8 mouse cellular contexts compared by ENCODE assay signal in genomic region chr15:99771601-99772276, GRCm38 (mm10). TPM values are rescaled to one million over a fixed set of nuclear protein-coding genes. Genes with fewer than 3 reads are reported as not detected.
A peak's percentile ranks its signal among the peaks of the same experiment; 100 is the strongest.
DNase-seq lines count a peak whose midpoint lies in the region; ATAC-seq and TF ChIP-seq lines count a peak whose summit lies in the region.

No protein-coding gene starts in this region.

- peak overlapping the region; percentile 76 for H3K4me2 ChIP-seq in heart, embryonic 12.5 days
- peak overlapping the region; percentile 74 for H3K4me2 ChIP-seq in midbrain, embryonic 12.5 days (replicated peaks)

- peaks cover 34% of the 10 kb centered on the region for H3K4me1 ChIP-seq in G1E (ENCODE audit: insufficient read depth, low read depth, low read length)
- H3K4me1 ChIP-seq in heart, embryonic 12.5 days (replicated peaks), result peaks cover 24% of the 10 kb centered on the region
- peaks cover 15% of the 10 kb centered on the region for H3K4me1 ChIP-seq in midbrain, embryonic 12.5 days

- WGBS in heart, embryonic 12.5 days, result under 1% methylated on average over 57 of the region's 59 CpGs
- WGBS in midbrain, embryonic 12.5 days, result under 1% methylated on average over 59 of the region's 59 CpGs

- H3K4me3 ChIP-seq in G1E (ENCODE audit: low read depth, low read length), result peak overlapping the region; percentile 76
- peak overlapping the region; percentile 77 for H3K4me3 ChIP-seq in heart, embryonic 12.5 days
- peak overlapping the region; percentile 82 for H3K4me3 ChIP-seq in midbrain, embryonic 12.5 days

- H3K27me3 ChIP-seq in G1E (ENCODE audit: insufficient read depth, low read length), result peaks cover 15% of the 10 kb centered on the region
- no peaks in the 10 kb centered on the region for H3K27me3 ChIP-seq in heart, embryonic 12.5 days (replicated peaks)
- H3K27me3 ChIP-seq in midbrain, embryonic 12.5 days, result no peaks in the 10 kb centered on the region

- intact Hi-C loops in left cerebral cortex, postnatal 4 days (cut with DNase I), result loop anchor here (10.0 kb wide), 2 partner anchors 47 to 177 kb away; partner anchors contain the start of genes Aqp5 and Cox14

- H3K36me3 ChIP-seq in G1E (replicated peaks), result no peaks in the 10 kb centered on the region
- 0 out of 2 replicates have a peak, but pooled peaks cover under 1% of the 10 kb centered on the region for H3K36me3 ChIP-seq in heart, embryonic 12.5 days
- no peaks in the 10 kb centered on the region for H3K36me3 ChIP-seq in midbrain, embryonic 12.5 days

- no peak for ATAC-seq in G1E (ENCODE audit: extremely low read depth, insufficient number of reproducible peaks, low FRiP score, poor library complexity, severe bottlenecking)
- ATAC-seq in common myeloid progenitor, adult 5-6 weeks (replicated peaks; ENCODE audit: low read depth, poor library complexity, severe bottlenecking), result peak; percentile 16; the same call in 1 of the 2 replicates
- ATAC-seq in heart, embryonic 12.5 days (ENCODE audit: insufficient number of reproducible peaks, low FRiP score), result peak; percentile 61
- ATAC-seq in midbrain, embryonic 12.5 days (ENCODE audit: low FRiP score, low read depth), result peak; percentile 84

- peak; percentile 22 to 50 for DNase-seq in left cerebral cortex, adult 8-10 months (ENCODE audit: low spot score in 2 of 2)
- DNase-seq in left cerebral cortex, postnatal 4 days, result no peak
- no peak for DNase-seq in G1E (ENCODE audit: low spot score)
- peak; percentile 50 to 56 for DNase-seq in layer of hippocampus, postnatal 36 days
- DNase-seq in ovary, adult 18-20 months (ENCODE audit: low spot score), result no peak

- no peaks in the 10 kb centered on the region for H3K9me3 ChIP-seq in G1E (replicated peaks)
- H3K9me3 ChIP-seq in heart, embryonic 12.5 days (replicated peaks), result no peaks in the 10 kb centered on the region
- no peaks in the 10 kb centered on the region for H3K9me3 ChIP-seq in midbrain, embryonic 12.5 days

- peak overlapping the region; percentile 72 for H3K27ac ChIP-seq in heart, embryonic 12.5 days (ENCODE audit: poor library complexity, severe bottlenecking)
- H3K27ac ChIP-seq in midbrain, embryonic 12.5 days (replicated peaks), result peak overlapping the region; percentile 92

- TF ChIP-seq CTCF in G1E (IDR thresholded peaks at IDR 0.05; ENCODE audit: low read depth, low read length), result no peak

- H3K9ac ChIP-seq in heart, embryonic 12.5 days, result peak overlapping the region; percentile 85
- H3K9ac ChIP-seq in midbrain, embryonic 12.5 days (replicated peaks), result peak overlapping the region; percentile 92

RNA-seq across cellular contexts. Expression of gene Cers5, which starts 0.9 kb away (rescaled TPM):
- total RNA-seq in left cerebral cortex, adult 8-10 months (2022), result 10 to 100 TPM; 31.1 to 37.2 (median 33.9) TPM
- total RNA-seq in left cerebral cortex, postnatal 4 days (2021), result 10 to 100 TPM; 58.0 to 62.3 TPM
- 0.45 and 0.68 TPM in 2 replicates for total RNA-seq in G1E (2014; fragmentation: Nextera tagmentation)
- 4.9 and 6.1 TPM in 2 replicates for total RNA-seq in G1E (2017)
- polyA plus RNA-seq in G1E (2012), result 0.69 and 0.77 TPM in 2 replicates
- 24.0 and 33.2 TPM in 2 replicates for total RNA-seq in common myeloid progenitor, adult 5-6 weeks (2017)
- 53.9 and 55.4 TPM in 2 replicates for polyA plus RNA-seq in heart, embryonic 12.5 days (2016; fragmentation: Nextera tagmentation; extraction: Ambion mirVana)
- 10 to 100 TPM; 29.6 to 30.2 TPM for total RNA-seq in layer of hippocampus, postnatal 36 days (2021)
- 57.4 and 59.6 TPM in 2 replicates for polyA plus RNA-seq in midbrain, embryonic 12.5 days (2016; fragmentation: Nextera tagmentation; extraction: Ambion mirVana)

RNA-seq across cellular contexts. Expression of gene Cox14, which starts 46.3 kb away (rescaled TPM):
- total RNA-seq in left cerebral cortex, adult 8-10 months (2022), result 100 to 1,000 TPM; 113 to 131 (median 118) TPM
- 10 to 100 TPM; 68.0 to 73.4 TPM for total RNA-seq in left cerebral cortex, postnatal 4 days (2021)
- total RNA-seq in G1E (2014; fragmentation: Nextera tagmentation), result 40.8 and 46.1 TPM in 2 replicates
- total RNA-seq in G1E (2017), result 44.1 and 48.8 TPM in 2 replicates
- polyA plus RNA-seq in G1E (2012), result 108 and 115 TPM in 2 replicates
- total RNA-seq in common myeloid progenitor, adult 5-6 weeks (2017), result 31.2 and 49.0 TPM in 2 replicates
- polyA plus RNA-seq in heart, embryonic 12.5 days (2016; fragmentation: Nextera tagmentation; extraction: Ambion mirVana), result 168 and 170 TPM in 2 replicates
- 100 to 1,000 TPM; 122 to 134 TPM for total RNA-seq in layer of hippocampus, postnatal 36 days (2021)
- polyA plus RNA-seq in midbrain, embryonic 12.5 days (2016; fragmentation: Nextera tagmentation; extraction: Ambion mirVana), result 156 and 164 TPM in 2 replicates

RNA-seq across cellular contexts. Expression of gene Gpd1, which starts 54.4 kb away (rescaled TPM):
- 10 to 100 TPM; 72.7 to 86.4 (median 80.4) TPM for total RNA-seq in left cerebral cortex, adult 8-10 months (2022)
- total RNA-seq in left cerebral cortex, postnatal 4 days (2021), result 1 to 10 TPM; 6.7 to 6.8 TPM
- not detected in 2 replicates for total RNA-seq in G1E (2014; fragmentation: Nextera tagmentation)
- 0.06 TPM in 1 of 2 replicates, not detected in the other for total RNA-seq in G1E (2017)
- polyA plus RNA-seq in G1E (2012), result not detected in 2 replicates
- total RNA-seq in common myeloid progenitor, adult 5-6 weeks (2017), result 0.46 and 0.82 TPM in 2 replicates
- polyA plus RNA-seq in heart, embryonic 12.5 days (2016; fragmentation: Nextera tagmentation; extraction: Ambion mirVana), result 0.77 and 1.1 TPM in 2 replicates
- 100 to 1,000 TPM; 135 to 146 TPM for total RNA-seq in layer of hippocampus, postnatal 36 days (2021)
- 0.75 and 0.96 TPM in 2 replicates for polyA plus RNA-seq in midbrain, embryonic 12.5 days (2016; fragmentation: Nextera tagmentation; extraction: Ambion mirVana)

Comparison
In these comparisons a context has a peak if more than half of its experiments do, and no peak if none do; other contexts are left out.
1. DNase-seq: peak in left cerebral cortex, adult 8-10 months (2 of 2) and layer of hippocampus, postnatal 36 days (2 of 2); none in left cerebral cortex, postnatal 4 days (single experiment), G1E (single experiment) and ovary, adult 18-20 months (single experiment).
2. RNA of gene Gpd1, which starts 54.4 kb away (total RNA-seq): 135 to 146 TPM in layer of hippocampus, postnatal 36 days and 72.7 to 86.4 TPM in left cerebral cortex, adult 8-10 months; 6.7 to 6.8 TPM in left cerebral cortex, postnatal 4 days, 0.46 to 0.82 TPM in common myeloid progenitor, adult 5-6 weeks and 0.06 TPM in G1E; every median in the first group is over 4 times any median in the second.
3. Peak in every context shown above with its lines, with median percentiles within 50 percentile points of each other: H3K4me3 ChIP-seq.